Mouse (Mus musculus) stomach, postnatal 0 days (tissue): ENCODE results near the gene Rbbp8nl. TPM values are rescaled to one million over a fixed set of nuclear protein-coding genes. Genes with fewer than 3 reads are reported as not detected.

ENCODE experiments used
- ATAC-seq: fragments of 200-750 bp; cut with Nextera tagmentation; 2 replicates; pipeline ENCODE4 v1.8.0; 2017; ENCODE audit not compliant: low FRiP score, low TSS enrichment
- DNase-seq: peaks from one replicate; pipeline ENCODE4 v3.0.0-alpha.2; 2016; ENCODE audit warnings: low spot score
- H3K27ac ChIP-seq: fragments of 300-500 bp; sonication (generic); replicated peaks from 2 replicates; pipeline ENCODE4 v1.5.1; 2014; ENCODE audit warnings: mild to moderate bottlenecking, control low read depth
- H3K27me3 ChIP-seq: fragments of 300-500 bp; sonication (generic); 2 replicates; pipeline ENCODE4 v1.6.1; 2014; ENCODE audit warnings: low read length; ENCODE audit not compliant: control insufficient read depth, insufficient read depth
- H3K36me3 ChIP-seq: fragments of 300-500 bp; sonication (generic); 2 replicates; pipeline ENCODE4 v1.6.1; 2014; ENCODE audit warnings: low read length, mixed read lengths; ENCODE audit not compliant: control insufficient read depth, insufficient read depth
- H3K4me1 ChIP-seq: fragments of 300-500 bp; sonication (generic); replicated peaks from 2 replicates; pipeline ENCODE4 v1.6.1; 2014; ENCODE audit warnings: antibody characterized with exemption; ENCODE audit not compliant: control insufficient read depth, insufficient read depth
- H3K4me2 ChIP-seq: fragments of 300-500 bp; sonication (generic); replicated peaks from 2 replicates; pipeline ENCODE4 v1.6.1; 2014; ENCODE audit warnings: low read depth, mild to moderate bottlenecking, control low read depth, moderate library complexity
- H3K4me3 ChIP-seq: fragments of 300-500 bp; sonication (generic); 2 replicates; pipeline ENCODE4 v1.5.1; 2014; ENCODE audit warnings: low read depth, low read length, control low read depth
- H3K9ac ChIP-seq: fragments of 300-500 bp; sonication (generic); 2 replicates; pipeline ENCODE4 v1.6.1; 2014; ENCODE audit warnings: mild to moderate bottlenecking, low read length, control low read depth, mixed read lengths
- H3K9me3 ChIP-seq: fragments of 300-500 bp; sonication (generic); 2 replicates; pipeline ENCODE4 v1.6.1; 2016; ENCODE audit warnings: low read length; ENCODE audit not compliant: control insufficient read depth
- CTCF ChIP-seq: IDR thresholded peaks from 2 replicates; pipeline ENCODE4 v1.5.1; 2016; ENCODE audit warnings: antibody characterized with exemption, low read depth, mild to moderate bottlenecking, moderate library complexity
- EP300 ChIP-seq: optimal IDR thresholded peaks from 2 replicates; pipeline ENCODE3; 2016; ENCODE audit warnings: antibody characterized with exemption
- WGBS: fragments of 180-500 bp; shearing (Covaris S2); extraction: QIAGEN DNeasy Blood & Tissue Kit; methylation state at CpG from one replicate; pipeline ENCODE4 v1.1.7; 2014; 5-methylcytosine and 5-hydroxymethylcytosine counted together
- polyA plus RNA-seq: library from polyadenylated mRNA; unstranded; fragments of >200 nt; fragmentation: Nextera tagmentation; extraction: Ambion mirVana; gene quantifications from 2 replicates; pipeline ENCODE4 v1.2.1, GENCODE M21; 2015

The Rbbp8nl gene
- polyA plus RNA-seq, 1 experiment from 2014 or later, result 1.2 TPM

- peak; percentile 85 for ATAC-seq
- WGBS, result 73% methylated on average over 4 of the region's 4 CpGs
Measured at GRCm38 (mm10) chr2:180320216-180320615, 30.5 kb upstream of the Rbbp8nl start.

GRCm38 (mm10) chr2:180317591-180317990 is 27.9 kb upstream of the Rbbp8nl start:
- no peak for DNase-seq

More at GRCm38 (mm10) chr2:180320216-180320615, 30.5 kb upstream of the Rbbp8nl start:
- peak; percentile 64 for DNase-seq
- Histone ChIP-seq H3K4me2 (no peak overlapping the region), H3K9me3 (no peaks in the 10 kb centered on the region), H3K4me3 (no peak overlapping the region), H3K9ac (no peak overlapping the region), H3K36me3 (no peaks in the 10 kb centered on the region), H3K27me3 (no peaks in the 10 kb centered on the region), H3K4me1 (no peaks in the 10 kb centered on the region), H3K27ac (no peak overlapping the region)
- no peak for TF ChIP-seq CTCF
- no peak for TF ChIP-seq EP300

GRCm38 (mm10) chr2:180314292-180314691 is 24.6 kb upstream of the Rbbp8nl start:
- no peak overlapping the region for H3K27ac ChIP-seq
- no peaks in the 10 kb centered on the region for H3K36me3 ChIP-seq
- H3K9ac ChIP-seq, result no peak overlapping the region
- no peaks in the 10 kb centered on the region for H3K4me1 ChIP-seq
- 88% methylated on average over 2 of the region's 2 CpGs for WGBS
- H3K9me3 ChIP-seq, result no peaks in the 10 kb centered on the region
- no peak overlapping the region for H3K4me2 ChIP-seq
- TF ChIP-seq EP300 (no peak), CTCF (no peak)
- H3K4me3 ChIP-seq, result no peak overlapping the region
- ATAC-seq (no peak), DNase-seq (no peak)
- H3K27me3 ChIP-seq, result no peaks in the 10 kb centered on the region

More at GRCm38 (mm10) chr2:180317591-180317990, 27.9 kb upstream of the Rbbp8nl start:
- Histone ChIP-seq H3K4me2 (no peak overlapping the region), H3K36me3 (no peaks in the 10 kb centered on the region), H3K4me1 (no peaks in the 10 kb centered on the region), H3K9ac (no peak overlapping the region), H3K4me3 (no peak overlapping the region), H3K9me3 (no peaks in the 10 kb centered on the region), H3K27ac (no peak overlapping the region), H3K27me3 (no peaks in the 10 kb centered on the region)
- no peak for ATAC-seq
- TF ChIP-seq CTCF (no peak), EP300 (no peak)
- 82% methylated on average over 7 of the region's 7 CpGs for WGBS

- H3K4me3 ChIP-seq, result no peak overlapping the region
- H3K4me1 ChIP-seq, result no peaks in the 10 kb centered on the region
- WGBS, result 65% methylated on average over 4 of the region's 4 CpGs
- H3K27me3 ChIP-seq, result no peaks in the 10 kb centered on the region
- H3K9me3 ChIP-seq, result no peaks in the 10 kb centered on the region
- no peak overlapping the region for H3K9ac ChIP-seq
- H3K4me2 ChIP-seq, result no peak overlapping the region
- TF ChIP-seq CTCF (no peak), EP300 (no peak)
- no peak for ATAC-seq
- H3K27ac ChIP-seq, result no peak overlapping the region
- H3K36me3 ChIP-seq, result no peaks in the 10 kb centered on the region
- no peak for DNase-seq
Measured at GRCm38 (mm10) chr2:180311147-180311546, 21.5 kb upstream of the Rbbp8nl start.

- Histone ChIP-seq H3K36me3 (no peaks in the 10 kb centered on the region), H3K27me3 (no peaks in the 10 kb centered on the region), H3K27ac (no peak overlapping the region), H3K9ac (no peak overlapping the region), H3K9me3 (no peaks in the 10 kb centered on the region), H3K4me2 (no peak overlapping the region), H3K4me1 (no peaks in the 10 kb centered on the region), H3K4me3 (no peak overlapping the region)
- TF ChIP-seq CTCF, result no peak
- TF ChIP-seq EP300, result no peak
- DNase-seq, result no peak
- ATAC-seq, result no peak
- 35% methylated on average over 2 of the region's 2 CpGs for WGBS
Measured at GRCm38 (mm10) chr2:180307680-180308079, 18.0 kb upstream of the Rbbp8nl start.

GRCm38 (mm10) chr2:180306423-180307168 is 16.9 kb upstream of the Rbbp8nl start:
- Histone ChIP-seq H3K4me2 (no peak overlapping the region), H3K9ac (no peak overlapping the region), H3K27ac (peak overlapping the region; percentile 30; the same call in 1 of the 2 replicates), H3K4me3 (no peak overlapping the region), H3K9me3 (no peaks in the 10 kb centered on the region), H3K4me1 (no peaks in the 10 kb centered on the region), H3K27me3 (no peaks in the 10 kb centered on the region), H3K36me3 (no peaks in the 10 kb centered on the region)
- 39% methylated on average over 8 of the region's 8 CpGs for WGBS
- TF ChIP-seq CTCF (no peak), EP300 (peak; percentile 22)
- ATAC-seq (peak; percentile 67; the same call in 1 of the 2 replicates), DNase-seq (no peak)
